Mouse (Mus musculus): ENCODE data around the gene Stox2. TPM values are rescaled to one million over a fixed set of nuclear protein-coding genes. Genes with fewer than 3 reads are reported as not detected.

Gene Stox2
- polyA plus RNA-seq, 1 experiment from 2014 or later, result 16.4 TPM

DNA sequence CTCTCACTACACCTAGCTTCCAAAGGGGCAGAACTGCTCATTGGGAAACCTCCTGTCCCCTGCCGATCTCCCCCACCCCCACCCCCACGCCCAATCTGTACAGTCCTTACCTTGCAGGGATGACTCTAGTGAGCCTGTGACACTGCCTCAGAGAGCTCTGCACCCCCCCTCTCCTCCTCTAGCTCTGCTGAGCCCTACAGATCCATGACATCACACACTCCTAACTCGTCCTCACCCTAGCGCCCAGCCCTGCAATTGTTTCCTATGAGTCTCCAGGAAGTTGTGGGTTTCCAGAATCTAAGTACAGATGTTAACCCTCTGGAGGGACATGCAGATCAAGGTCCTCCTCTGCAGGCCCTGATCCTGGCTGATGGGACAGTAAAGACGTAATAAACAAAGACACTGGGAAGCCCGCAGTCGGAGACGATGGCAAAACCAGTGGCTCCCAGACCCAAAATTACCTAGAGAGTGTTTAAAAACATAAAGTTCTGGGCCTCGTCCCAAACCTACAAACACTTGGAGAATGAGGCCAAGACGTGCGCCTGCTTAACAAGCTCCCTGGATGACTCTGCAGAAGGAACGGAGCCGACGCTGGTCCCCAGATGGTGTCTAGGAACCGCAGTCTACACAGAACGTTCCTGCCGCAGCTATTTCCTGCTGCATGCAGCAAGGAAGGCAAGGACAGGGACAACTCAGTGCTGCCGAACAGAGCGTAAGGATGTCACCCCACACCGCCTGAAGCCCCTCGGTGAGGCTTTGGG, 177.9 kb downstream of the Stox2 start:
- no peaks in the 10 kb centered on the region for H3K4me1 ChIP-seq (ENCODE audit: control insufficient read depth, insufficient read depth, low read length)
- 74% methylated on average over 21 of the region's 21 CpGs for WGBS
- no peak overlapping the region for H3K9ac ChIP-seq (ENCODE audit: low read depth, low read length)
- no peaks in the 10 kb centered on the region for H3K9me3 ChIP-seq (ENCODE audit: control insufficient read depth, low read length)
- H3K4me3 ChIP-seq (ENCODE audit: low read length), result no peak overlapping the region
- no peaks in the 10 kb centered on the region for H3K36me3 ChIP-seq (ENCODE audit: control insufficient read depth, insufficient read depth, low read length)
- no peaks in the 10 kb centered on the region for H3K27me3 ChIP-seq (ENCODE audit: control insufficient read depth, insufficient read depth, low read length)
- 0 out of 2 replicates have a peak, but pooled peaks have one; percentile 32 for ATAC-seq (ENCODE audit: low FRiP score, low TSS enrichment)
- no peak overlapping the region for H3K4me2 ChIP-seq (replicated peaks; ENCODE audit: low read depth, low read length)
- no peak overlapping the region for H3K27ac ChIP-seq (ENCODE audit: low read depth, low read length)

- no peak overlapping the region for H3K4me2 ChIP-seq (replicated peaks; ENCODE audit: low read depth, low read length)
- H3K27ac ChIP-seq (ENCODE audit: low read depth, low read length), result no peak overlapping the region
- H3K36me3 ChIP-seq (ENCODE audit: control insufficient read depth, insufficient read depth, low read length), result no peaks in the 10 kb centered on the region
- WGBS, result 78% methylated on average over 17 of the region's 17 CpGs
- no peak overlapping the region for H3K9ac ChIP-seq (ENCODE audit: low read depth, low read length)
- H3K4me1 ChIP-seq (ENCODE audit: control insufficient read depth, insufficient read depth, low read length), result peaks cover 7% of the 10 kb centered on the region; the same call in 1 of the 2 replicates
- no peak for ATAC-seq (ENCODE audit: low FRiP score, low TSS enrichment)
- no peaks in the 10 kb centered on the region for H3K9me3 ChIP-seq (ENCODE audit: control insufficient read depth, low read length)
- no peak overlapping the region for H3K4me3 ChIP-seq (ENCODE audit: low read length)
- no peaks in the 10 kb centered on the region for H3K27me3 ChIP-seq (ENCODE audit: control insufficient read depth, insufficient read depth, low read length)
Measured at GRCm38 (mm10) chr8:47263070-47263843, 182.9 kb downstream of the Stox2 start.

DNA sequence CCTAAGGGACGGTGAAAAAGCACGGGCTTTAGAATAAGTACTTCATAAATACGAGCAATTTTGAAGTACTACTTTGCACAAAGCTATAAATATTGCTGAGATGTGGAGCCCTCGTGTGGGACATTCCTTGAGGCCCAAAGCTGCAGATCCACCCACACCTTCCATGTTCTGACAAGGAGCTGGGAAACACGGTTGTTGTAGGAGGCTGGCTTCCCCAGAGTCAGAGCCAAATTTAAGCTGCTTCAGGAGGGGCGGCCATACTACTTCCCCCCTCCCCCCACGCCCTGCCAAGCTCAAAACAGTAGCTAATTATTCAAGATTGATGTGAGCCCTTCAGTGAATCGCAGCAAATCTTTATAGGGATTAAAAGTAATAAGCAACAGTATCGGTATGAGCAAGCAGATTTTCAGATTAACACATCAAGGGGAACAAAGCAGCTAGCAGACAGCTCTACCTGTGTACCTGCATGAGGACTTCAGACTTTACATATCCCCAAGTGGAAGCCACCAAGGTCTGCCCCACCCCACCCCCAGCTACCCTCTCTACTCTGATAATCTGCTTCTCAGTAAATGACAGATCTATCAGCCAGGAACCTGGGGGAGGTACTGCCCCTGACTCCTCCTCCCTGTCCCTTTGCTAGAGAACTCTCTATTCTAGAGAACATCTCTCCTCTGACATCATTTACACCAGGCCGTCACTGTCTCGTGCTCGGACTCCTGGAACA, 185.2 kb downstream of the Stox2 start:
- Histone ChIP-seq H3K27me3 (ENCODE audit: control insufficient read depth, insufficient read depth, low read length) (no peaks in the 10 kb centered on the region), H3K4me3 (ENCODE audit: low read length) (no peak overlapping the region), H3K36me3 (ENCODE audit: control insufficient read depth, insufficient read depth, low read length) (no peaks in the 10 kb centered on the region), H3K9ac (ENCODE audit: low read depth, low read length) (no peak overlapping the region), H3K27ac (ENCODE audit: low read depth, low read length) (no peak overlapping the region), H3K9me3 (ENCODE audit: control insufficient read depth, low read length) (no peaks in the 10 kb centered on the region), H3K4me1 (ENCODE audit: control insufficient read depth, insufficient read depth, low read length) (peaks cover 7% of the 10 kb centered on the region; the same call in 1 of the 2 replicates), H3K4me2 (replicated peaks; ENCODE audit: low read depth, low read length) (no peak overlapping the region)
- ATAC-seq (ENCODE audit: low FRiP score, low TSS enrichment), result no peak
- WGBS, result 46% methylated on average over 12 of the region's 12 CpGs

GRCm38 (mm10) chr8:47250832-47251231, 195.3 kb downstream of the Stox2 start:
- Histone ChIP-seq H3K27ac (ENCODE audit: low read depth, low read length) (no peak overlapping the region), H3K27me3 (ENCODE audit: control insufficient read depth, insufficient read depth, low read length) (no peaks in the 10 kb centered on the region), H3K4me2 (replicated peaks; ENCODE audit: low read depth, low read length) (no peak overlapping the region), H3K9ac (ENCODE audit: low read depth, low read length) (no peak overlapping the region), H3K36me3 (ENCODE audit: control insufficient read depth, insufficient read depth, low read length) (no peaks in the 10 kb centered on the region), H3K4me3 (ENCODE audit: low read length) (no peak overlapping the region), H3K9me3 (ENCODE audit: control insufficient read depth, low read length) (no peaks in the 10 kb centered on the region), H3K4me1 (ENCODE audit: control insufficient read depth, insufficient read depth, low read length) (no peaks in the 10 kb centered on the region)
- ATAC-seq (ENCODE audit: low FRiP score, low TSS enrichment), result no peak
- 66% methylated on average over 4 of the region's 4 CpGs for WGBS

GRCm38 (mm10) chr8:47245116-47245515, 201.0 kb downstream of the Stox2 start:
- Histone ChIP-seq H3K9ac (ENCODE audit: low read depth, low read length) (no peak overlapping the region), H3K36me3 (ENCODE audit: control insufficient read depth, insufficient read depth, low read length) (no peaks in the 10 kb centered on the region), H3K4me3 (ENCODE audit: low read length) (no peak overlapping the region), H3K27me3 (ENCODE audit: control insufficient read depth, insufficient read depth, low read length) (no peaks in the 10 kb centered on the region), H3K9me3 (ENCODE audit: control insufficient read depth, low read length) (no peaks in the 10 kb centered on the region), H3K4me1 (ENCODE audit: control insufficient read depth, insufficient read depth, low read length) (peaks cover 18% of the 10 kb centered on the region; the same call in 1 of the 2 replicates), H3K27ac (ENCODE audit: low read depth, low read length) (no peak overlapping the region), H3K4me2 (replicated peaks; ENCODE audit: low read depth, low read length) (no peak overlapping the region)
- WGBS, result 74% methylated on average over 4 of the region's 4 CpGs
- ATAC-seq (ENCODE audit: low FRiP score, low TSS enrichment), result no peak

DNA sequence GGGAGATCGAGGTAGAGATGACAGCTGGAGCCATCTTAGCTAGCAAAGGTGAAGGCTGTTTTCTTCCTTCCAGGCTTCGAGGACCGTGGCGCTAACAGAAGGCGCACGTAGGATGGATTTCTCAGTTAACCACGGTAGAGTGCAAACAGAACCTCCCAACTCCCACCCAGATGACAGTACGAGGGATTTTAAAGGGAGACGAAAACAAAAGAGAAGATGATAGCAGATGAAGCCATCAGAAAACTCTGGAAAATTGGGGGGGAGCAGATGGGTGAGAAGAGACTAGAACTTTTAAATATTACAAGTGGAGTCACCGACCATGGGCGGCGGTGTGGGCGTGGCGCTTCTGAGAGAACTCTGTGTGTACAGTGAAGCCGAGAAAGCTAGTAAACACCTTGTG, 202.0 kb downstream of the Stox2 start:
- no peaks in the 10 kb centered on the region for H3K36me3 ChIP-seq (ENCODE audit: control insufficient read depth, insufficient read depth, low read length)
- H3K27me3 ChIP-seq (ENCODE audit: control insufficient read depth, insufficient read depth, low read length), result no peaks in the 10 kb centered on the region
- WGBS, result 86% methylated on average over 15 of the region's 15 CpGs
- no peak overlapping the region for H3K27ac ChIP-seq (ENCODE audit: low read depth, low read length)
- no peak for ATAC-seq (ENCODE audit: low FRiP score, low TSS enrichment)
- H3K4me1 ChIP-seq (ENCODE audit: control insufficient read depth, insufficient read depth, low read length), result peaks cover 18% of the 10 kb centered on the region; the same call in 1 of the 2 replicates
- H3K9me3 ChIP-seq (ENCODE audit: control insufficient read depth, low read length), result no peaks in the 10 kb centered on the region
- no peak overlapping the region for H3K4me2 ChIP-seq (replicated peaks; ENCODE audit: low read depth, low read length)
- H3K9ac ChIP-seq (ENCODE audit: low read depth, low read length), result no peak overlapping the region
- no peak overlapping the region for H3K4me3 ChIP-seq (ENCODE audit: low read length)

DNA sequence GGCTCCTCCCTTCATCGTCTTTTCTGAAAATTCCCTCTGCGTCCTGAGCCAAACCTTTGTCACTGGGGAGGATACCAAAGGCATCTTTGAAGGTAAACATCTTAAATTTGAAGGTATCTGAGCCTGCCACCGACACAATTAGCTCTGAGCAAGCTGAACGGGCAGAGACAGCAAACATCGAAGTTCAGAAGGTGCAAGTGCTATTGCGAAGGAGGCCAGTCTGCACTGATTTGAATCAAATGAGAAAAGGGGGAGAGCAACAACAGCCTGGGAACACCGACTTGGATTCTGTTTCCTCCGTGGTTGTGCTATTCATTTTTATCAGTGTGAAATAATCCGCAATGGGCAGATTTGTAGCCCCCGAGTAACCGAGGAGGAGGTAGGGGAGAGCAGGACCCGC, 202.5 kb downstream of the Stox2 start:
- peaks cover 18% of the 10 kb centered on the region; the same call in 1 of the 2 replicates for H3K4me1 ChIP-seq (ENCODE audit: control insufficient read depth, insufficient read depth, low read length)
- H3K9ac ChIP-seq (ENCODE audit: low read depth, low read length), result no peak overlapping the region
- H3K36me3 ChIP-seq (ENCODE audit: control insufficient read depth, insufficient read depth, low read length), result no peaks in the 10 kb centered on the region
- peak overlapping the region; percentile 54 for H3K4me2 ChIP-seq (replicated peaks; ENCODE audit: low read depth, low read length)
- WGBS, result 67% methylated on average over 12 of the region's 12 CpGs
- H3K27me3 ChIP-seq (ENCODE audit: control insufficient read depth, insufficient read depth, low read length), result no peaks in the 10 kb centered on the region
- no peak for ATAC-seq (ENCODE audit: low FRiP score, low TSS enrichment)
- no peaks in the 10 kb centered on the region for H3K9me3 ChIP-seq (ENCODE audit: control insufficient read depth, low read length)
- no peak overlapping the region for H3K4me3 ChIP-seq (ENCODE audit: low read length)
- no peak overlapping the region for H3K27ac ChIP-seq (ENCODE audit: low read depth, low read length)

- Histone ChIP-seq H3K4me1 (ENCODE audit: control insufficient read depth, insufficient read depth, low read length) (peaks cover 18% of the 10 kb centered on the region; the same call in 1 of the 2 replicates), H3K9ac (ENCODE audit: low read depth, low read length) (no peak overlapping the region), H3K27ac (ENCODE audit: low read depth, low read length) (no peak overlapping the region), H3K36me3 (ENCODE audit: control insufficient read depth, insufficient read depth, low read length) (no peaks in the 10 kb centered on the region), H3K4me2 (replicated peaks; ENCODE audit: low read depth, low read length) (peak overlapping the region; percentile 54), H3K9me3 (ENCODE audit: control insufficient read depth, low read length) (no peaks in the 10 kb centered on the region), H3K27me3 (ENCODE audit: control insufficient read depth, insufficient read depth, low read length) (no peaks in the 10 kb centered on the region), H3K4me3 (ENCODE audit: low read length) (peak overlapping the region; percentile 30)
- 49% methylated on average over 8 of the region's 8 CpGs for WGBS
- ATAC-seq (ENCODE audit: low FRiP score, low TSS enrichment), result no peak
Measured at GRCm38 (mm10) chr8:47243016-47243630, 203.0 kb downstream of the Stox2 start.

Data from kidney, embryonic 14.5 days (tissue).